Mouse (Mus musculus) liver, embryonic 14.5 days (tissue): ENCODE data around the gene Rasgrp3.

ENCODE experiments used
- CTCF ChIP-seq: IDR thresholded peaks from 2 replicates; pipeline ENCODE4 v1.5.1; 2016; ENCODE audit warnings: antibody characterized with exemption, low read depth, control low read depth
- EP300 ChIP-seq: IDR thresholded peaks from 2 replicates; pipeline ENCODE4 v1.6.1; 2016; ENCODE audit warnings: antibody characterized with exemption, low read depth

GRCm38 (mm10) chr17:75439062-75439461, 3.4 kb downstream of the Rasgrp3 start:
- no peak for TF ChIP-seq CTCF
- TF ChIP-seq EP300: no peak
